Mouse (Mus musculus) macrophage (primary cell): ENCODE results near the gene Rnf144a. TPM values are rescaled to one million over a fixed set of nuclear protein-coding genes. Genes with fewer than 3 reads are reported as not detected.

Experiments used
- H3K27ac ChIP-seq: fragments of 350-480 bp; formaldehyde crosslinking; 2 replicates; pipeline ENCODE4 v1.9.0; 2021
- H3K36me3 ChIP-seq: fragments of 350-480 bp; formaldehyde crosslinking; 2 replicates; pipeline ENCODE4 v1.9.0; 2021; ENCODE audit errors: inconsistent target
- H3K4me3 ChIP-seq: fragments of 350-480 bp; formaldehyde crosslinking; 2 replicates; pipeline ENCODE4 v1.9.0; 2021; ENCODE audit errors: inconsistent target
- H3K79me2 ChIP-seq: fragments of 350-480 bp; formaldehyde crosslinking; 2 replicates; pipeline ENCODE4 v1.9.0; 2021; ENCODE audit errors: inconsistent target
- WGBS: methylation state at CpG from one replicate; pipeline ENCODE4 v1.1.7; 2026; ENCODE audit warnings: inconsistent platforms; ENCODE audit not compliant: missing documents; 5-methylcytosine and 5-hydroxymethylcytosine counted together
- polyA plus RNA-seq: library from polyadenylated mRNA; stranded (reverse); fragments of 250-400 nt; gene quantifications from 3 replicates; pipeline ENCODE4 v1.2.4, GENCODE M21; 2018; ENCODE audit warnings: inconsistent platforms

Rnf144a gene
- polyA plus RNA-seq, 1 experiment from 2014 or later, result 0.76 TPM

DNA sequence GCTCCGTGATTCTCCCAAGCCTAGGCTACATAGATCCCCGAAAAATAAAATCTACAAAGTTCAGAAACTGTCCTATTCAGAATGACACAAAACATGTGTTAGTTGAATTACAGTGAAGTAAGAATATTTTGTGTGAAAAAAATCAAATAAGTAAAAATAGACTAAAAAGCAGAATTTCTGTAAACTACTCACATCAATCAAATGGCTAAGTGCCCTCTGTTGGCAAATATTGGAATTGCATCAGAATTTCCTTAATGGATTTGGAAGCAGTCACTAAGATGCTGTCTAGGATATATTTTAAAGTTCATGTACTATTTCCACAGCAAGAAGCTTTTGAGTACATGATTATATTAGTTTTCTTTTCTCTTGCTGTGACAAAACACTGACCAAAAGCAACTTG lies 9.8 kb upstream of the Rnf144a start:
- Histone ChIP-seq H3K36me3 (no peaks in the 10 kb centered on the region), H3K27ac (no peak overlapping the region), H3K4me3 (no peak overlapping the region), H3K79me2 (no peaks in the 10 kb centered on the region)
- 88% methylated on average over 2 of the region's 2 CpGs for WGBS

DNA sequence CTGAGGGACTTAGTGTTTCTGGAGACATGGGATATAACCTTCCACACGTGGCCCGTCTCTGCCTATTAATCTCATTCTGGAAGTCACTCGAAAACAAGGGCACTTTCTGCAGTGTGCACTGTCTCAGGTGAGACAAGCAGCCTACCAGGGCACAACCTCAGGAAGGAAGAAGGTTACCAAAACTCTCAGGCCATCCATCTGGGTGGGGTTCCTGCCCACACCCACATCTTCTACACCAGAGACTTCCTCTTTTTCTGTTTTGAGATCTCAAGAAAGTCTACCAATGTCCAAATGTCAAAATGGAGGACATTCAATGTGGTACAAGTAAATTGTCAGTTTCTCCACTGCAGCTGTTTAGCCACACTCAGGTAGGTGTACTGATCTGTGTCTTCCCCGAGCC lies 3.3 kb upstream of the Rnf144a start:
- 33% methylated on average over 4 of the region's 4 CpGs for WGBS
- Histone ChIP-seq H3K36me3 (no peaks in the 10 kb centered on the region), H3K79me2 (no peaks in the 10 kb centered on the region), H3K4me3 (no peak overlapping the region), H3K27ac (no peak overlapping the region)

DNA sequence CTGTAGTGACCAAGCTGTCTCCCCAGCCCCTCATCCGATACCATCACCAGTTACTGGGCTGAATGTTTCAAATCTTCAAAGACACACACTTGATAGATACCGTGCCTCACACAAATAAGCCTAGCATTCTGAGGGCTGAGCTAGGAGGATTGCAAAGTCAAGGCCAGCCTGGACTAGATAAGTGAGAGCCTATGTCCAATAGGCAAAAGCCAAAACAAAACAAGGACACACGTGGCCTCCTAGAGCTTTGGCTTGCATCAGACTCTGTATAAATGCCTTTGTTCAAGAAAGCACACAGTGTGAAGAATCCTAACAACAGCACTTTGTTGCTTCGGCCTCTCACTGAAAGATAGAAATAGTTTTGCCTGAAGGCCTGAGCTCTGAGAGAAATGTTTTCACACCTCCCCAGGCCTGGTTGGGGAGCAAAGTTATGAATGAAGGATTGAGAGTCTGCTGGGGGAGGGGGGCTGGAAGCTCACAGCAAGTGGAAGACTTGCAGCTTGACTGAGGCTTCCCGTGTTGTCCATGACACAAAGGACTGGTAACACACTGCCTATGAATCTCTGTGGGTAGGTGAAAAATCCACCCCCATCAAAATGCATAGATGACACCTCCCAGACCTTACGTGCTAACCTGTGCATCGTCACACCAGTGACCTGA lies 1.7 kb upstream of the Rnf144a start:
- no peak overlapping the region for H3K27ac ChIP-seq
- 93% methylated on average over 7 of the region's 7 CpGs for WGBS
- no peaks in the 10 kb centered on the region for H3K79me2 ChIP-seq

DNA sequence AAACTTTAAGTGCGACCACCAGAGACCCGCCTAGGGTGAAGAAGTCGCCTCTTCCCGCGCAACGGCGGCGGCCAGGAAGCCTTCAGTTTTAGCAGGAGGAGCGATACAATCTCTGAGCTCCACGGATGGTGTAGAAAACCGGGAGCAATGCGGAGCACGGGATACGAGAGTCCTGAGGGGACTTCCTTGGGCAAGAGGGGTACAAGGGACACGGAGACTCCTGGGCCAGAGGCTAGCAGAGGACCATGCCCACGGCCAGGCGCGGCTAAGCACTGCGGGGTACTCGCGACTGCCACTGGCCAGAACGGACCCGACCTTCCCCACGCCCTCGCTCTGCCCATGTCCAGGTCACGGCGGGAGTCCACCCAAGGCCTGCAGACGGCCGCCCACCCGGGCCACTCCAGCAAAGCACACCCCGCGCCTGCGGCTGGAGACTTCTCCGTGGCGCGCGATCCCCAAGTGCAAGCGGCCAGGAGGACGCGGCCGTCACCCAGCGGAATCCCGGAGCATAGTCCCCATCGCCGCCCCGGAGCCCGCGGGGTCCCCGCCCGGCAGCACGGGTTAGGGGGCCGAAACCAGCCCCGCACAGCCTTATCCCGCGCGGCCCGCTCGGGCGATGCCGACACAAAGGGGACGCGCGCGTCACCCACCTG lies 477 bp downstream of the Rnf144a start:
- peak overlapping the region; percentile 8; the same call in 1 of the 2 replicates for H3K4me3 ChIP-seq
- 2% methylated on average over 56 of the region's 64 CpGs for WGBS
- no peaks in the 10 kb centered on the region for H3K36me3 ChIP-seq
- no peaks in the 10 kb centered on the region for H3K79me2 ChIP-seq
- H3K27ac ChIP-seq, result no peak overlapping the region

More for the DNA sequence above, 1.7 kb upstream of the Rnf144a start:
- H3K4me3 ChIP-seq, result no peak overlapping the region
- no peaks in the 10 kb centered on the region for H3K36me3 ChIP-seq

DNA sequence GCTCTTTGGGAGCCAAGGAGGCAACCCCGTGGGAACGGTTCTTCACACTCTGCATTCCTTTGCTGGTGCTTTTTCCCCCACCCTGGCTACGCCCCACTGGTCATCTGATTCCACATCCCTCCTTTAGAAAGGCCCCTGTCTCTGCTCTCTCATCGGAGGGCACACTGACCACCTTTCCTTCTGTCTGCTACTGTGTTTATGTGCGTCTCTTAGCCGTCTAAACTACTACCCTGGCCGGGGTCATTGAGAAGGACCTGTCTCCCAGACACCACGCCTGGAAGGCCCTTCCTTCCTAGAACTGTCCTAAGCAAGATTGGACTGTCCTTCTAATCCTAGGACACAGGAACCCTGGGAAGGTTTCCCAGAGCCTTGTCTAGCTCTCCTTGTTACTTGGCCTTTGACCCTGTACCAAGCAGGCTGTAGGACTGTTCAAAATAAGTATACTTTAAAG lies 1.1 kb downstream of the Rnf144a start:
- Histone ChIP-seq H3K27ac (no peak overlapping the region), H3K4me3 (no peak overlapping the region; the same call in 1 of the 2 replicates), H3K36me3 (no peaks in the 10 kb centered on the region), H3K79me2 (no peaks in the 10 kb centered on the region)
- WGBS, result 36% methylated on average over 8 of the region's 8 CpGs

DNA sequence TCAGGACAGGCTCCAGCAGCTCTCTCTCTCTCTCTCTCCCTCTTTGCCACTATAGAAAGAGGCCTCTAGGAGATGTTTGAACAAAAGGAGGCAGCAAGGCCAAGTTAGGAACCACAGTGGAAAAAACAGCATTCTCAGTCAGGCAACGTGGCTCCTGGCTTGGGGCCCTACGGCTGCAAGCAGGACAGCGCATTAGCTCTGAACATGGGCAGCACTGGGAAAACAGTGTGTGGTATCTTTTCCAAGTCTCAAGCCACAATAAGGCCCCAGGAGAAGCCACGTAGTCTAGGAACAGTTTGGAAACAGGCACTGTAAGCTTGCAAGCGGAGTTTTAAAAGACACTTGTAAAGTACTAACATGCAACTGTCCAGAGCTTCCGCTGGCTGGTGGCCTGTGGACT lies 2.3 kb downstream of the Rnf144a start:
- H3K79me2 ChIP-seq, result no peaks in the 10 kb centered on the region
- no peak overlapping the region for H3K27ac ChIP-seq
- over 99% methylated on average over 6 of the region's 6 CpGs for WGBS
- no peak overlapping the region for H3K4me3 ChIP-seq
- no peaks in the 10 kb centered on the region for H3K36me3 ChIP-seq

DNA sequence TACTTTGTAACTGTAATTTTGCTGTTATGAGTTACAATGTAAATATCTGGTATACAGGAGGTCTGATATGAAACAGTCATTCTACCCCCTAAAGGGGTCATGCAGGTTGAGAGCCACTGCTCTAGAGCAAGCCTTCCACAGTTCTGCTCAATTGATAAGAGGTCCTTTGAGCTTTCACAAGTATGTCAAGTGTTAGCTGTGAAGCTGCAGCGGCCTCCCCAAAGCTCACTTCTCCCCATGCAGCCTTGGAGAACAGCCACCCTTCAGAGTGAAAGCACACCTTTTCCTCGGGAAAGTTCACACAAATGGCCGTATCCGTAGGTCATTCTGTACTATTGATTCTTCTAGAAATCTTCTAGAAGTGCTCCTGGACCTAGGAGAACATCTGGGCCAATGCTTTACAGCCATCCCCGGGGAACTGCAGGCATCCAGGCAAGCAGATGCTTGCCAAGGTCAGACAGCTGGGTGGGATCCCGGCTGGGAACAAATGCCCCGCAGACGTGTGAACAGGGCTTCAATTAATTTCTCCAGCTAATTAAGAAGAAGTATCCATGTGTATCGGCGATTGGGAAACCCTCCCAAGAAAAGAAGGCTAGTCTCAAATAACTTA lies 3.1 kb downstream of the Rnf144a start:
- WGBS, result 93% methylated on average over 10 of the region's 10 CpGs
- no peak overlapping the region for H3K27ac ChIP-seq
- H3K4me3 ChIP-seq, result no peak overlapping the region
- H3K79me2 ChIP-seq, result no peaks in the 10 kb centered on the region
- H3K36me3 ChIP-seq, result no peaks in the 10 kb centered on the region

DNA sequence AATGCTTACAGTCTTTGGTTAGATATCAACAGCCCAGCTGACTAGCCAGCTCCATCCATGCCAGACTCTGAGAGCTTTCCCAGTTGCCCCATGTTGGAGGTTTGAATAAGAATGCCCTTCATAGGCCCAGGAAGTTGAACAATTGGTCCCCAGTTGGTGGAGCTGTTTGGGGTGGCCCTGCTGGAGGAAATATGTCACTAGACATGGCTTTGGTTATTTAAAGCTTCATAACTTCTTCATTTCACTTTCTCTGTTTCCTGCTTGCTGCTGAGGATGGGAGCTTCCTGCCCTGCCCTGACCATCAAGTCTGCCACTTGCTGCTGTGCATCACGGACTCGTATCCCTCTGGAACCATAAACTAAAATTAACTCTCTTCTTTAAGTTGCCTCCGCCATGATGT lies 4.6 kb downstream of the Rnf144a start:
- H3K36me3 ChIP-seq, result no peaks in the 10 kb centered on the region
- WGBS, result 49% methylated on average over 3 of the region's 3 CpGs
- no peak overlapping the region for H3K27ac ChIP-seq
- H3K4me3 ChIP-seq, result no peak overlapping the region
- no peaks in the 10 kb centered on the region for H3K79me2 ChIP-seq

DNA sequence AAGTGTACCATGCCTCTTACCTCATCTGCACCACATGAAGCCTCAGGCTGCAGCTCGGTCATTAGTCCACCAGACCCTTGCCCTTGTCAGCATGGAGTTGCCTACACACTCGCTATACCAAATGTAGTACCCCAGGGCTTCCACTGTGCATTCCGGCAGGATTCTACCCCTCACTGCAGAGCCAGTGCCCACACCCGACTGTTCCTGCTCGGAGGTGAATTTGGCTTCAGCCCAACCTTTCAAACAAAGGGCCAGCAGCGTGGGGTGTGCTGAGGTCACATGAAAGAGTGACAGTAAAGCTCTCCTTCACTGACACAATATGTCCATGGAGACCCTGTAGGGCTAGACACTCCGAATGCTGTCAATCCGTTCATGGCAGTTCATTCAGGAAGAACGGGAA lies 6.3 kb downstream of the Rnf144a start:
- Histone ChIP-seq H3K27ac (no peak overlapping the region), H3K36me3 (no peaks in the 10 kb centered on the region), H3K79me2 (no peaks in the 10 kb centered on the region), H3K4me3 (no peak overlapping the region)
- 92% methylated on average over 9 of the region's 9 CpGs for WGBS

DNA sequence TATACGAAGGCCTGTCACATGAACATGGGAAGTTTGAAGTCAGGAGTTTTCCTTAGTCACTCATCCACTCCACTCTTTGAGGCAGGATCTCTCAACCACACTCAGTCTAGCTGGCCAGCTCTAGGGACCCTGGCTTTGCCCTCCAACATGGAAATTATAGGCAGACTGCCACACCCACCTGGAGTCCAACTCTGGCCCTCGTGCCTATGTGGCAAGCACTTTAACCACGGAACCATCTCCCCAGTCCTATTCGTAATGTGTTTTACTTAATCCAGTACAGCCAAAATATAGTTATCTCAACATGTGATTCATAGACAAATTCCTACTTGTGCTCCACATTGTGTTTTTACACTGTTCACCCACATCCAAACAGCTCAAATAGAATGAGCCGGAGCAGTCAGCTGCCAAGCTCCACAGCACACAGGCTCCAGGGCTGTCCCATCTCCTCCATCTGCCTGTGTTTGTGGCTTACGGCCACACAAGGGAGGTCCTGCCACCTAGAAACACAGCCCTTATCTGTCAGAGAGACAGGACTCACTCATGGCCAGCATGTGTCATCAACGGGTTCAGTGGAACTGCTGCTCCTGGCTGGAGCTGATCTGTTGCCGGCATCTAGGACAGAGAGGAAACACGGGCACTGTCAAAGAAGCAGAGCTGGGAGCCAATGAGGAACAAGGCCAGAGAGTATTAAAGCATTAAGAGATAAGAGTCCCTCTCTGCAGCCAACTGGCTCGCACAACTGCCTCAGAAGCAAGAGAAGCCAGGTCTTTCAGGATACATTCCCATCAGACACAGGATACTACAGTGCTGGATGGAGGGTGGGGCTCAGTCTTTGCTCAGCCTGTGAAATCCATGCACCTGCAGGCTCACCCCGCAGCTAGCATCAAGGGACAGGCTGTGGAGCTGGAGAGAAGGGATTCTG lies 10.0 kb downstream of the Rnf144a start:
- H3K36me3 ChIP-seq, result no peaks in the 10 kb centered on the region
- H3K4me3 ChIP-seq, result no peak overlapping the region
- H3K27ac ChIP-seq, result no peak overlapping the region
- 51% methylated on average over 11 of the region's 11 CpGs for WGBS
- no peaks in the 10 kb centered on the region for H3K79me2 ChIP-seq

DNA sequence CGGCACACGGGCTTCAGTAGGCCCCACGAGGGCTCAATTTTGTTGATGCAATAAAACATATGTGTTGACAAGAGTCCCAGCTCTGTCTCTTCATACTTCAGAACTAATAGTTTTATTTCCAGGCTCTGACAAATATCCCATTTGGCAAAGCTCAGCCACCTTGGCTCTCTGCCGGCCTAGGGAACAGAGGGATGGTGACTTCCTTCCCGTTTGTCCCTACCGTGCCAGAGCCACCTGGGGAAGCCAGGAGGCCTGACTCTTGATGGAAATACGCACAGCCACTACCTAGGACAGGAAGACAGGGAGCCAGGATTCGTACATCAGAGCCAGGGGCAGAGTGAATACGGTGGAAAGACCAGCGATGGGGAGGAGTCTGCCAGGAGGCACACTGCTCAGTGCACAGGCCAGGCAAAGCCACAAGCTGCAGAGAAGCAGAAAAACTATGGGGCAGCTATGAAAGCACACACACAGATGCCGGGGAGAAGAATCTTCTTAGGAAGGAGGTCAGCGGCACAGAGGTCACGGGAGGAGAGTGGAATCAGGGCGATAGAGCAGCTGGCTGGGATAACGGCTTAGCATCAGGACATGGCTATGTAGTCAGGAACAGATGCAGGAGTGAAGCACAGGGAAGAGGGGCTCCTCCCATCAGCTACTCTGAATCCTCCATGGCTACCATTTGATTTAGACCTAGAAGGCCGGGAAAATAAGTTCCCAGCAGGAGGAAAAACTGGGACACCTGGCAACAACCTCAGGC lies 11.5 kb downstream of the Rnf144a start:
- Histone ChIP-seq H3K4me3 (no peak overlapping the region), H3K27ac (no peak overlapping the region), H3K36me3 (no peaks in the 10 kb centered on the region), H3K79me2 (no peaks in the 10 kb centered on the region)
- 86% methylated on average over 16 of the region's 16 CpGs for WGBS

DNA sequence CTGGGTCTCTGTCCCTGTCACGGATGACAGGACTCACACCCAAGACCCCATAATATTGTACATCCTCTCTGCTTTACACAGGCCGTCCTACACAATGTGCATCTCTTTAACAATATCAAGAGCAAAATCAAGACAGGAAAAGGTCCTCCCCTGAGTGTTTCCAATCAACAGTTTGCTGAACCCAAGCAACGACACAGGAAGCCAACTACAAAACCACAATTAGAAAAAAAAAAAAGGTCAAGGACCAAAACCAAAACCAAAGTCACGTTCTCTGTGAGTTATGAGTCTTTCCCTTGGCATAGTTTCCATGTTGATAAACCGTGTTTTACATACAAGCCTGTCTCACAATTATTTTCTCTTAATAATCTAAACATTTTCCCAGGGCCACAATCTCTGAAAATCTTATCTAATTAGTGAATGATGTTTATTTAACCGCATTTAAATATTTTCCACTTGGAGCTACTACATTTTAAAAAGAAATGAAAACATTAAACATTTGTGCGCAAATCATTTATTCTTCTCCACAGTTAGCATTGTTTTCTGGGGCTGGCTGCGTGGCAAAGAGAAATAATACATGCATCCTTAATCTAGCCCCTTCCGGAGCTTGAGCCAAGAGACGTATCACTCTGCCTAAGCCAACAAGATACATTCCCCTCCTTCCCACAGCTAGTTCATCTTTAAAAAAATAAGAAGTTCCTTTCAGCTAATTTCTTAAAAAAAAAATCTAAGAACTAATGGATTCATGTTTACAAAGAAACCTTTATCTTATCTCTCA lies 13.2 kb downstream of the Rnf144a start:
- H3K36me3 ChIP-seq, result no peaks in the 10 kb centered on the region
- no peak overlapping the region for H3K4me3 ChIP-seq
- no peak overlapping the region for H3K27ac ChIP-seq
- WGBS, result 42% methylated on average over 10 of the region's 10 CpGs
- no peaks in the 10 kb centered on the region for H3K79me2 ChIP-seq

GRCm38 (mm10) chr12:26401254-26401653 lies 13.8 kb downstream of the Rnf144a start:
- H3K27ac ChIP-seq, result no peak overlapping the region
- H3K4me3 ChIP-seq, result no peak overlapping the region
- 46% methylated on average over 1 of the region's 1 CpGs for WGBS
- H3K79me2 ChIP-seq, result no peaks in the 10 kb centered on the region
- H3K36me3 ChIP-seq, result no peaks in the 10 kb centered on the region
